Mouse (Mus musculus) olfactory bulb, adult 2 months (tissue): Measurements from ENCODE around the gene Gpm6a.

Experiments
- CTCF ChIP-seq: fragments of 200-500 bp; IDR thresholded peaks from 2 replicates; pipeline ENCODE4 v1.5.1; 2012; ENCODE audit warnings: low read depth, mild to moderate bottlenecking, low read length, moderate library complexity; ENCODE audit not compliant: insufficient read depth
- POLR2A ChIP-seq: fragments of 200-500 bp; IDR thresholded peaks from 2 replicates; pipeline ENCODE4 v1.6.1; 2012; ENCODE audit warnings: mild to moderate bottlenecking, low read depth, low read length, moderate library complexity; ENCODE audit not compliant: insufficient read depth

DNA sequence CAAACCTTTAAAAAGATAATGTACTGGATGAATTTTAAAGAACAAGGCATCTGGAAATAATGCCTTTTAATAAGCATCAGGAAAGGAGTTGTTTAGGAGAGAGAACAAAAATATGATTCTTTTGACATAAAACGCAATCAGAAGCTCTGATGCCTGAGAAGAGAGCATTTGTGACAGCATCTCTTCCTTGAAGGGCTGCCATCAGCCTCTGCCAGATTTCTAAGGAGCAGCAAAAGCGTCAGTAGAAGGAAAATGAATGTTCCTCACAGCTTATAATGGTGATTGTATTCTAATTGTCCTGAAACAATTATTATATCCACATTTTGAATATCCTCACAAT lies 72.0 kb downstream of the Gpm6a start:
- TF ChIP-seq CTCF, result no peak
- no peak for TF ChIP-seq POLR2A
